Comparison of ENCODE assay signal across 19 mouse cellular contexts in the genomic region with DNA sequence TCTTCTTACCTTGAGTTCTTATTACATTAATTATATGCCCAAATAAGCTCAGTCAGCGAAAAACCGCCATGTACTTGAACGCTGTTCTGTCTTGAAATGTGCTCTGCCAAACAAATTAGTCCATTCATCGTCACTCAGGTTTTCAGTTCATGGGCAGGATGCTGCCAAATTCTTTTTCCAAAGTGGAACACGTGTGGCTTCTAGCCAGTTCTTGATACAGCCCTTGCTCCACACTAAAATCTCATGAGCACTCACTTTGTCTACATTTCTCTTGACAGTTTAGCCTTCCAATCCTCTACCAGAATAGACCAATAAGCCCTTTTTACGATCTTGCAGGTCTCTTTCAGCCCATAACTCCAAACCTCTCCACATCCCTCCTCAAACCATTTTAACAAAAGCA.
DNase-seq lines count a peak whose midpoint lies in the region; ATAC-seq and TF ChIP-seq lines count a peak whose summit lies in the region.
"Had no signal": no experiment of that assay in that cellular context is flagged by ENCODE, and none has a peak within 500 bp of the region (broad histone marks: within the 10 kb centered on the region; RNA-seq: fewer than 3 reads in every experiment).

No protein-coding gene starts in this region.

- H3K27ac ChIP-seq in embryonic facial prominence, embryonic 14.5 days (replicated peaks; ENCODE audit: low read depth, low read length): no peak overlapping the region
- H3K27ac ChIP-seq in embryonic facial prominence, embryonic 10.5 days (replicated peaks): no peak overlapping the region
- H3K27ac ChIP-seq in hindbrain, postnatal 0 days: no peak overlapping the region
- no peak overlapping the region for H3K27ac ChIP-seq in hindbrain, embryonic 16.5 days (ENCODE audit: low read depth, low read length)
- H3K27ac ChIP-seq: embryonic facial prominence, embryonic 12.5 days; hindbrain, embryonic 10.5 days; kidney, embryonic 15.5 days; liver, embryonic 12.5 days; stomach, postnatal 0 days had no signal

- no peak overlapping the region for H3K9ac ChIP-seq in embryonic facial prominence, embryonic 14.5 days (ENCODE audit: low read depth, low read length)
- H3K9ac ChIP-seq in hindbrain, postnatal 0 days (replicated peaks; ENCODE audit: low read length): no peak overlapping the region
- no peak overlapping the region for H3K9ac ChIP-seq in hindbrain, embryonic 16.5 days (ENCODE audit: low read depth, low read length)
- H3K9ac ChIP-seq: embryonic facial prominence, embryonic 12.5 days; heart, embryonic 12.5 days; kidney, embryonic 15.5 days; liver, embryonic 12.5 days had no signal

- H3K36me3 ChIP-seq in embryonic facial prominence, embryonic 14.5 days (ENCODE audit: control insufficient read depth, insufficient read depth, low read length): no peaks in the 10 kb centered on the region
- H3K36me3 ChIP-seq in embryonic facial prominence, embryonic 10.5 days (replicated peaks): no peaks in the 10 kb centered on the region
- no peaks in the 10 kb centered on the region for H3K36me3 ChIP-seq in hindbrain, postnatal 0 days (ENCODE audit: insufficient read depth, low read length)
- no peaks in the 10 kb centered on the region for H3K36me3 ChIP-seq in hindbrain, embryonic 16.5 days (ENCODE audit: control insufficient read depth, insufficient read depth, low read length)
- H3K36me3 ChIP-seq: embryonic facial prominence, embryonic 12.5 days; heart, embryonic 12.5 days; hindbrain, embryonic 10.5 days; kidney, embryonic 15.5 days; liver, embryonic 12.5 days had no signal

- no peak overlapping the region for H3K4me3 ChIP-seq in embryonic facial prominence, embryonic 14.5 days (ENCODE audit: low read depth, low read length)
- H3K4me3 ChIP-seq in embryonic facial prominence, embryonic 10.5 days: no peak overlapping the region
- H3K4me3 ChIP-seq in hindbrain, postnatal 0 days (ENCODE audit: low read length): no peak overlapping the region
- no peak overlapping the region for H3K4me3 ChIP-seq in hindbrain, embryonic 16.5 days (ENCODE audit: low read length)
- H3K4me3 ChIP-seq: embryonic facial prominence, embryonic 12.5 days; heart, embryonic 12.5 days; hindbrain, embryonic 10.5 days; kidney, embryonic 15.5 days; liver, embryonic 12.5 days had no signal

- ATAC-seq in embryonic facial prominence, embryonic 14.5 days (ENCODE audit: low read depth): peak; percentile 12; the same call in 1 of the 2 replicates
- no peak for ATAC-seq in hindbrain, postnatal 0 days
- no peak for ATAC-seq in hindbrain, embryonic 16.5 days
- ATAC-seq: liver, embryonic 12.5 days; lung, postnatal 0 days had no signal

- no peak for TF ChIP-seq CTCF in hindbrain, postnatal 0 days (IDR thresholded peaks at IDR 0.05; ENCODE audit: low read depth)

- WGBS in embryonic facial prominence, embryonic 14.5 days: 64% methylated on average over 6 of the region's 6 CpGs
- 81% methylated on average over 6 of the region's 6 CpGs for WGBS in embryonic facial prominence, embryonic 10.5 days
- 43% methylated on average over 6 of the region's 6 CpGs for WGBS in hindbrain, postnatal 0 days
- 55% methylated on average over 6 of the region's 6 CpGs for WGBS in hindbrain, embryonic 16.5 days

- DNase-seq in embryonic facial prominence, embryonic 14.5 days (ENCODE audit: low spot score): peak; percentile 64
- DNase-seq in embryonic facial prominence, embryonic 10.5 days (ENCODE audit: low spot score): no peak
- peak; percentile 58 for DNase-seq in hindbrain, postnatal 0 days (ENCODE audit: low spot score)
- DNase-seq in right cerebral cortex, postnatal 10 days (ENCODE audit: low spot score in 2 of 2): peak; percentile 28 to 43
- DNase-seq in right cerebral cortex, postnatal 36 days (ENCODE audit: low spot score in 2 of 2): no peak
- no peak for DNase-seq in ovary, adult 18-20 months (ENCODE audit: low spot score)
- DNase-seq: adrenal gland, adult 2 months; B cell, adult 2 months; cerebellum, postnatal 36 days; gastrocnemius, postnatal 10 days; thymus, postnatal 36 days had no signal

- no peaks in the 10 kb centered on the region for H3K9me3 ChIP-seq in embryonic facial prominence, embryonic 14.5 days (ENCODE audit: control insufficient read depth, low read length)
- H3K9me3 ChIP-seq in embryonic facial prominence, embryonic 10.5 days: no peaks in the 10 kb centered on the region
- no peaks in the 10 kb centered on the region for H3K9me3 ChIP-seq in hindbrain, postnatal 0 days (ENCODE audit: low read length)
- H3K9me3 ChIP-seq in hindbrain, embryonic 16.5 days (ENCODE audit: control insufficient read depth, low read length): no peaks in the 10 kb centered on the region
- H3K9me3 ChIP-seq: embryonic facial prominence, embryonic 12.5 days; heart, embryonic 12.5 days; hindbrain, embryonic 10.5 days; kidney, embryonic 15.5 days; liver, embryonic 12.5 days had no signal

- no peaks in the 10 kb centered on the region; the same call in 1 of the 2 replicates for H3K4me1 ChIP-seq in embryonic facial prominence, embryonic 14.5 days (ENCODE audit: control insufficient read depth, insufficient read depth, low read length)
- peaks cover 17% of the 10 kb centered on the region for H3K4me1 ChIP-seq in embryonic facial prominence, embryonic 10.5 days
- no peaks in the 10 kb centered on the region for H3K4me1 ChIP-seq in hindbrain, postnatal 0 days (ENCODE audit: insufficient read depth, low read length)
- H3K4me1 ChIP-seq in hindbrain, embryonic 16.5 days (ENCODE audit: control insufficient read depth, insufficient read depth, low read depth, low read length): peaks cover 7% of the 10 kb centered on the region; the same call in 1 of the 2 replicates
- H3K4me1 ChIP-seq: kidney, embryonic 15.5 days; liver, embryonic 12.5 days had no signal

- H3K27me3 ChIP-seq in embryonic facial prominence, embryonic 14.5 days (replicated peaks; ENCODE audit: control insufficient read depth, insufficient read depth, low read length): no peaks in the 10 kb centered on the region
- no peaks in the 10 kb centered on the region for H3K27me3 ChIP-seq in embryonic facial prominence, embryonic 10.5 days (replicated peaks; ENCODE audit: low read depth, poor library complexity, severe bottlenecking)
- H3K27me3 ChIP-seq in hindbrain, postnatal 0 days (ENCODE audit: insufficient read depth, low read length): no peaks in the 10 kb centered on the region
- H3K27me3 ChIP-seq in hindbrain, embryonic 16.5 days (replicated peaks; ENCODE audit: control insufficient read depth, insufficient read depth, low read length): no peaks in the 10 kb centered on the region
- H3K27me3 ChIP-seq: embryonic facial prominence, embryonic 12.5 days; heart, embryonic 12.5 days; kidney, embryonic 15.5 days; liver, embryonic 12.5 days had no signal

- no peak overlapping the region for H3K4me2 ChIP-seq in embryonic facial prominence, embryonic 14.5 days (ENCODE audit: low read depth, low read length)
- no peak overlapping the region for H3K4me2 ChIP-seq in hindbrain, postnatal 0 days (ENCODE audit: low read depth, low read length)
- no peak overlapping the region for H3K4me2 ChIP-seq in hindbrain, embryonic 16.5 days (ENCODE audit: low read length)
- H3K4me2 ChIP-seq: embryonic facial prominence, embryonic 12.5 days; heart, embryonic 12.5 days; kidney, embryonic 15.5 days; liver, embryonic 12.5 days had no signal

Comparison
In these comparisons a context has a peak if more than half of its experiments do, and no peak if none do; other contexts are left out.
1. DNase-seq: peak in embryonic facial prominence, embryonic 14.5 days (single experiment), hindbrain, postnatal 0 days (single experiment) and right cerebral cortex, postnatal 10 days (2 of 2); none in embryonic facial prominence, embryonic 10.5 days (single experiment), right cerebral cortex, postnatal 36 days (0 of 2) and ovary, adult 18-20 months (single experiment).